Mouse (Mus musculus) midbrain, embryonic 16.5 days (tissue): Measurements from ENCODE around the gene Gle1. TPM values are rescaled to one million over a fixed set of nuclear protein-coding genes. Genes with fewer than 3 reads are reported as not detected.
A peak's percentile ranks its signal among the peaks of the same experiment; 100 is the strongest.
"Not testable (repeated sequence)": the region's sequence is repeated elsewhere in the genome, so short reads cannot be mapped to it uniquely, and the experiment has no call there.

Experiments
- ATAC-seq: fragments of 200-750 bp; cut with Nextera tagmentation; 2 replicates; pipeline ENCODE4 v1.8.0; 2017; ENCODE audit warnings: moderate TSS enrichment
- H3K27ac ChIP-seq: fragments of 300-500 bp; sonication (generic); 2 replicates; pipeline ENCODE4 v1.5.1; 2014; ENCODE audit warnings: mild to moderate bottlenecking, low read length, mixed read lengths
- H3K27me3 ChIP-seq: fragments of 300-500 bp; sonication (generic); 2 replicates; pipeline ENCODE4 v1.6.1; 2014; ENCODE audit warnings: low read depth, low read length, mixed read lengths; ENCODE audit not compliant: control insufficient read depth, insufficient read depth
- H3K36me3 ChIP-seq: fragments of 300-500 bp; sonication (generic); 2 replicates; pipeline ENCODE4 v1.6.1; 2014; ENCODE audit warnings: mild to moderate bottlenecking, low read length, moderate library complexity, mixed read lengths; ENCODE audit not compliant: control insufficient read depth, insufficient read depth
- H3K4me1 ChIP-seq: fragments of 300-500 bp; sonication (generic); 2 replicates; pipeline ENCODE4 v1.6.1; 2014; ENCODE audit warnings: mild to moderate bottlenecking, low read length, mixed read lengths; ENCODE audit not compliant: control insufficient read depth, insufficient read depth
- H3K4me2 ChIP-seq: fragments of 300-500 bp; sonication (generic); 2 replicates; pipeline ENCODE4 v1.6.1; 2014; ENCODE audit warnings: mild to moderate bottlenecking, low read length, mixed read lengths
- H3K4me3 ChIP-seq: fragments of 300-500 bp; sonication (generic); 2 replicates; pipeline ENCODE4 v1.5.1; 2014; ENCODE audit warnings: low read depth, mild to moderate bottlenecking, low read length, moderate library complexity, mixed read lengths
- H3K9ac ChIP-seq: fragments of 300-500 bp; sonication (generic); 2 replicates; pipeline ENCODE4 v1.6.1; 2014; ENCODE audit warnings: low read depth, low read length, mixed read lengths
- H3K9me3 ChIP-seq: fragments of 300-500 bp; sonication (generic); replicated peaks from 2 replicates; pipeline ENCODE4 v1.6.1; 2014; ENCODE audit warnings: mild to moderate bottlenecking, low read length, mixed read lengths; ENCODE audit not compliant: control insufficient read depth, poor library complexity, severe bottlenecking
- WGBS: fragments of 180-500 bp; shearing (Covaris S2); extraction: QIAGEN DNeasy Blood & Tissue Kit; methylation state at CpG from one replicate; pipeline ENCODE4 v1.1.7; 2014; 5-methylcytosine and 5-hydroxymethylcytosine counted together
- polyA plus RNA-seq: library from polyadenylated mRNA; unstranded; fragments of >200 nt; fragmentation: Nextera tagmentation; extraction: Ambion mirVana; gene quantifications from 2 replicates; pipeline ENCODE4 v1.2.1, GENCODE M21; 2015

Gle1 gene
- 65.3 and 72.9 TPM in 2 replicates for polyA plus RNA-seq

DNA sequence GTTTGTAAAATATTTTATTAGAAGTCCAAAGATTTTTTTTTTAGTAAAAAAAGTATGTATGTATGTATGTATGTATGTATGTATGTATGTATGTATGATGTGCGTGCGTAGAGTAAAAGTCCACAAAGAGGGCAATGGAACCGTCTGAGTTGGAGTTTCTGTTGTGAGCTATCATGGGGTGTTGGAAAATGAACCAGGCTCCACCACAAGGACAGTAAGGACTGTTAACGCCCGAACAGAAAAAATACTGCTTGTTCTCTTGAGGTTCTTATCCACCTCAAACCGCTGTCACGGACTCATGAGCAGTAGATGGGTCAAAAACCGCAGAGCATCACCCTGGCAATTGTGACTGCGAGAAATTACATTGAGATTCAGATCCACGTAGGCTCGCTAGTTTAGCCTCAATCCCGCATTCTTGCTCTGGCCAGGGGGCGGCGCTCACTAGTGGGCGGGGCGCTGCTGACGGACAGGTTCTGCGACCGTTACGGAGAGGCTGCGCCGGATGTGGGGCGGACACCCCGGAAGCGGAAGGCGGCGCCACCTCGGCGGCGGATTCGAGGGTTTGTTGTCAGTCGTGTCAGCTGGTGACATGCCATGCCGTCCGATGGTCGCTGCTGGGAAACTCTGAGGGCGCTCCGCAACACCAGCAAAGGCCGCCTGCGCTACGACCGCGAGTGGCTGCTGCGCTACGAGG lies at the start of gene Gle1:
Gle1 (plus strand) TSS at position 521 of the 694 bp plus-strand sequence.
- ATAC-seq, result peak; percentile 99
- Histone ChIP-seq H3K27ac (peak within 1 kb of the TSS; percentile 90), H3K4me2 (peak within 1 kb of the TSS; percentile 67), H3K27me3 (no peaks in the 10 kb centered on the region), H3K36me3 (peaks cover 24% of the 10 kb centered on the region), H3K4me3 (peak within 1 kb of the TSS; percentile 74), H3K4me1 (peaks cover 7% of the 10 kb centered on the region), H3K9ac (peak within 1 kb of the TSS; percentile 66), H3K9me3 (no peaks in the 10 kb centered on the region)
- WGBS, result 3% methylated on average over 44 of the region's 44 CpGs

DNA sequence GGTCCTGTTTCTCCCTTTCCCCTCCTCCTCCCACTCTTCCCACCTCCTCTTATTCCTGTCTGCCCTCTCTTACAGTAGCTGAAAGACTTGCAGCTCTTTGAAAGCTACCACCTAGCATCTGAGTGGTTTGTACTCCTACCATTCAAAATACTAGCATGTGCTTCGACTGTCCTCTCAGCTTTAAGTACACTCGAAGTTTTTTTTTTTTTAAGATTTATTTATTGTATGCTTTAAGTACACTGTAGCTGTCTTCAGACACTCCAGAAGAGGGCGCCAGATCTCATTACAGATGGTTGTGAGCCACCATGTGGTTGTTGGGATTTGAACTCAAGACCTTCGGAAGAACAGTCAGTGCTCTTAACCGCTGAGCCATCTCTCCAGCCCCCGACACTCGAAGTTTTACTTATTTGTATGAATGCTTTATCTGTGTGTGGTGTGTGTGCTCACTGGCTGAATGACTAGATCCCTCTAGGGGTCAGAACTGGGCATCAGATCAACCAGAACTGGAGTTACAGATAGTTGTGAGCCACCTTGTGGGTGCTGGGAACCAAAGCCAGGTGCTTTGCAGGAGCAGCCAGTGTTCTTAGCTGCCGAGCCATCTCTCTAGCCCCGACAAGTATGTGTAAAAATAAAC lies 48.5 kb upstream of the Gle1 start:
- not testable (repeated sequence) for ATAC-seq, H3K4me3 ChIP-seq, H3K4me2 ChIP-seq, H3K36me3 ChIP-seq, H3K27me3 ChIP-seq, H3K9me3 ChIP-seq, H3K9ac ChIP-seq, H3K27ac ChIP-seq
- 88% methylated on average over 9 of the region's 9 CpGs for WGBS
- peaks cover 11% of the 10 kb centered on the region for H3K4me1 ChIP-seq

DNA sequence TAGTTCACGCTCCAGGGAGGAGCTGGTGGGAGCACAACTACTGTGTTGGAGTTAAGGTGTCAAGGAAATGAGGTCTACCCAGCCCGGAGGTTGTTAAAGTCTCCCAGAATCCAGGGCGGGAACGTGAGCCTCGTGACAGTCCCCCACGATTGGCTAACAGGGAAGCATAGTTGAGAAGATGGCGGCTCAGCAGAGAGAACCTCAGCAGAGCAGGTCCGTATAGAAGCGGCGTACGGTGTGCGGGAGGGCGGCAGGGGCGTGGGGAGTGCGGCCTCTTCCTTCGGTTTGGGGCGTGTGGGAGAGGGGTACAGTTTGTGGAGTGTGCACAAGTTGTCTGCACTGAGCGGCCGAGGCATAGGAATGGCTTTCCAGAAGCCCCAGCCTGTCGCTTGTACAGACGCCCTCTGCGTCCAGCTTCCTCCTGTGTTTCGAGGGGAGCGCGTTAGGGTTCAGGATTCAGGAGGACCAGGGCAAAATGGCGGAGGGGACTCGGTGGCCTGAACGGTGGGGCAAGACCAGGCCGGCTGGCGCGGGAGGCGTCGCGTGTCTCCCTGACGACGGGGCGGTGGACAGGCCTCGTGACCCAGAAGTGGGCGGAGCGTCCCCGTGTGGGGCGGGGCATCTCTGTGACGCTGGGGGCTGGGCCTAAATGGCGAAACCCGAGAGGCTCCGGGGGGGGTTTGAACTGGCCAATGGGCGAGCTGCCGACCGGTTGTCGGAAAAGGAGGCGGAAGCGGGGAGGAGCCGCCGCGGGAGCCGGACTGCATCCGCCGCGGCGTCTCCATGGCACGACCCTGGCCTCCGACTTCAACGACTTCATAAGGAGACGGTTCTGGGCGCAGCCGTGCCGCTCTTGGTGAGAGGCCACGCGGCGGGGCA lies 45.9 kb upstream of the Gle1 start, which contains the start of gene Odf2:
Odf2 (plus strand) TSS at position 156 of the 879 bp plus-strand sequence.
- Histone ChIP-seq H3K9ac (peak within 1 kb of the TSS; percentile 82), H3K4me1 (peaks cover 11% of the 10 kb centered on the region), H3K9me3 (no peaks in the 10 kb centered on the region), H3K36me3 (peaks cover 11% of the 10 kb centered on the region; the same call in 1 of the 2 replicates), H3K4me3 (peak within 1 kb of the TSS; percentile 96), H3K27ac (peak within 1 kb of the TSS; percentile 84), H3K27me3 (no peaks in the 10 kb centered on the region), H3K4me2 (peak within 1 kb of the TSS; percentile 88)
- ATAC-seq, result peak; percentile 92
- WGBS, result under 1% methylated on average over 65 of the region's 70 CpGs

DNA sequence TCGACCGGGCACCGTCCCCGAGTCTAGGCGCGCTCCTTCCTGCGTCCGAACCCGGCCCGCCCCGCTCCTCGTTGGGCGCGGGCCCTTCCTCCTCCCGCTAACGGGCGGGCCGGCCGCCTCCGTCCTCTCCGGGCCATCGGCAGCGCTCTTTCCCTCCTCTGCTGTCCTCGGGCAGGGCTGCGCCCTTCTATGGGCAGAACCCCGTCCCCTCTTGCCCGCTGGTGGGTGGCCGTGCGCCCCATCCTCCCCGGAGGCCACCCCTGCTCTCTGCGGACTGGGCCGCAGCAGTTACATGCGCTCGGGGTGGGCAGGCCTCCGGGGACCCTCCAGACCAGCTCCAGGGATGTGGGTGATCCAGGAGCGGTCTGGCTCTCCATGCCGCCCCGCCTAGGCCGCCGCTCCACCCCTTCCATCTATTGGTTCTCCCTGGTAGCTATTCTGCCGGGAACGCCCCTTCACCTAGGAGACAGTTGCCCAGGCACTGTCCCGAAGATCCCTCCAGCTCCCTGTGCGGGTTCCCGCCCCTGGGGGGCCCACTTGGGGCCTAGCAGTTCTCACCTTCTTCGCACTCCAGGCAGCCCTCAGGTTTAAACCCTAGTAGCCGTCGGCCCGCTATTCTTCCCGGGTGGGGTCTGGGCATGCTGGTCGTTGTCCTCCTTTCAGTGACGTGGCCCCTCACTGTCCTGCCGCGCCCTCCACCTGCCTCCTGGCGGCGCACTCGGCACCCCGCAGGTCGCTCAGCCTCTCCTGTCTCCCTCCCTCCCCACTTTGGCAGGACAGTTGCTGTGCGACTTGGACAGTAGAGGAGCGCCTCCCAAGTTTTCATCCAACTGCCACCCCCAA lies 45.0 kb upstream of the Gle1 start:
- Histone ChIP-seq H3K4me3 (peak overlapping the region; percentile 96), H3K27ac (peak overlapping the region; percentile 84), H3K4me1 (peaks cover 11% of the 10 kb centered on the region), H3K9ac (peak overlapping the region; percentile 82), H3K36me3 (peaks cover 16% of the 10 kb centered on the region; the same call in 1 of the 2 replicates), H3K9me3 (no peaks in the 10 kb centered on the region), H3K4me2 (peak overlapping the region; percentile 88), H3K27me3 (no peaks in the 10 kb centered on the region)
- WGBS, result under 1% methylated on average over 51 of the region's 61 CpGs
- ATAC-seq, result peak; percentile 90

DNA sequence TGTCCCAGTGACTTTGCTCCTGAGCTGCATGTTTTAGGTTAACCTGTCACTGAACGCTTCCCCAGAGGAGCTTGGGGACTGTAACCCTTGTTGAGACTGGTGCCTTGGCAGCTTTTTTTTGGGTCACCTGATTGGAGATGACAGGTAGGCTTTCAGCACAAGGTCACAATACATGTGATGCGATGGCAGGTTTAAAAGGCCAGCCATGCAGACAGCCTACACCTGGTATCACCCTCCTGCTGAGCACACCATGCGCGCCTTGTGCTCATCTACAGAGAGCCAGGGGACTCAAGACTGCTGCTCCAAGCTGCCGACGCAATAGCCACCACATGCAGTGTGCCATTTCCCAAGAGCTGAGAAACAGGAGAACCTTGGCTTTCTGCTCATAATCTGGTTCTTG lies 43.5 kb upstream of the Gle1 start:
- Histone ChIP-seq H3K9ac (no peak overlapping the region), H3K4me3 (no peak overlapping the region), H3K27ac (no peak overlapping the region), H3K27me3 (no peaks in the 10 kb centered on the region), H3K9me3 (no peaks in the 10 kb centered on the region), H3K36me3 (peaks cover 19% of the 10 kb centered on the region; the same call in 1 of the 2 replicates), H3K4me1 (peaks cover 11% of the 10 kb centered on the region), H3K4me2 (no peak overlapping the region)
- WGBS, result 93% methylated on average over 6 of the region's 6 CpGs
- ATAC-seq, result no peak

DNA sequence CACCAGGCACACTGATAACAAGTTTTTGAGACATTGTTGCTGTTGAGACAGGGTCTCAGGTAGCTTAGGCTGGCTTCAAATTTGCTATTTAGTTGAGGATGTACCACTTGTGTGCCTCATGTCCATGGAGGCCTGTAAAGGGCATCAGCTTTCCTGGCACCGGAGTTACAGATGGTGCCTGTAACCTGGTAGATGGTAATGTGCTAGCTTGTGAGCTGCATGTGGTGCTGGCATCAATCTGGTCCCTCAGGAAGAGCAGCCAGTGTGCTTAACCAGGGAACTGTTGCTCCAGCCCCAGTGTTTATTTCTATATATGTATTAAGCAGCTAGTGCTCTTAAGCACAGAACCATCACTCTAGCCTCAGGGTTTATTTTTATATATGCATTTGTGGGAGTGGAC lies 39.2 kb upstream of the Gle1 start:
- no peak overlapping the region for H3K4me2 ChIP-seq
- H3K36me3 ChIP-seq, result peaks cover 29% of the 10 kb centered on the region
- 100% methylated on average over 1 of the region's 1 CpGs for WGBS
- ATAC-seq, result no peak
- no peak overlapping the region for H3K27ac ChIP-seq
- no peak overlapping the region for H3K9ac ChIP-seq
- no peaks in the 10 kb centered on the region for H3K27me3 ChIP-seq
- peaks cover 2% of the 10 kb centered on the region for H3K4me1 ChIP-seq
- no peaks in the 10 kb centered on the region for H3K9me3 ChIP-seq
- H3K4me3 ChIP-seq, result no peak overlapping the region

DNA sequence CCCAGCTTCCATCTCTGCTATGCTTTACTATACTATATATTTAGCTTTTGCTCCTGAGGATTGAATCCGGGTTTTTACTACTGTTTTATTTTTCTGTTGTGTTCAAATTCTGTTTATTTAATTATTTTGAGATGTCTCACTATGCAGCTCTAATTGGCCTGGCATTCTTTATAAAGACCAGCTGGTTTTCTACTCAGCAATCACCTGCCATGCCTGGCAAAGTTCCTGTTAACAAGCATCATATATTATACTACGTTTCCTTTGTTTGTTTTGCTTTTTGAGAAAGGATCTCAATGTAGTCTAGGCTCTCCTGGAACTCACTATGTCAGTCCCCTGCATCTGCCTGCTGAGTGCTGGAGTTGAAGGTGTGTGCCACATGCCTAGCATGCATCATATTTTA lies 37.9 kb upstream of the Gle1 start:
- WGBS, result 90% methylated on average over 2 of the region's 2 CpGs
- ATAC-seq, result no peak
- Histone ChIP-seq H3K36me3 (peaks cover 38% of the 10 kb centered on the region), H3K4me1 (no peaks in the 10 kb centered on the region), H3K27ac (no peak overlapping the region), H3K27me3 (no peaks in the 10 kb centered on the region), H3K9me3 (no peaks in the 10 kb centered on the region), H3K9ac (no peak overlapping the region), H3K4me3 (no peak overlapping the region), H3K4me2 (no peak overlapping the region)

DNA sequence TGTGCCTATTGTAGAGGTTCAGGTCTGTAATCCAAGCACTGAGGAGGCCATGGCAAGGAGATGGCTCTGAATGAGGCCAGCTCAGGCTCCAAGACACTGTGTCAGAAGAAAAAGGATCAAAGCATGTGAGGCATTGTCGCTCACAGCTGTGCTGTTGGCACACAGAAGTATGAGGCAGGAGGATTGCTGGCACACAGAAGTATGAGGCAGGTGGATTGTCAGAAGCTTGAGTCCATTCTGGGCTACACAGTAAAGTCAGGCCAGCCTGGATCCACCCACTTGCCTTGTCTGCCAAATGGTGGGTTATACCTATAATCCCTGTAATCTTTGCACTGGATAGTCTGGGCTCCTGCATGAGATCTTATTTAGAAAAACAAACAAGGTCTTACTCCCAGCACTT lies 37.1 kb upstream of the Gle1 start:
- Histone ChIP-seq H3K4me1 (no peaks in the 10 kb centered on the region), H3K9me3 (no peaks in the 10 kb centered on the region), H3K27me3 (no peaks in the 10 kb centered on the region), H3K4me2 (no peak overlapping the region), H3K36me3 (peaks cover 37% of the 10 kb centered on the region), H3K9ac (no peak overlapping the region), H3K27ac (no peak overlapping the region), H3K4me3 (no peak overlapping the region)
- ATAC-seq, result no peak
- 89% methylated on average over 1 of the region's 1 CpGs for WGBS
